Comparison of ENCODE assay signal across 8 mouse cellular contexts in genomic region chr7:99916741-99917319, GRCm38 (mm10). TPM values are rescaled to one million over a fixed set of nuclear protein-coding genes. Genes with fewer than 3 reads are reported as not detected.
DNase-seq lines count a peak whose midpoint lies in the region; ATAC-seq and TF ChIP-seq lines count a peak whose summit lies in the region.

No protein-coding gene starts in this region.

- no peaks in the 10 kb centered on the region; a peak in 1 of 4 replicates for H3K4me1 ChIP-seq in ES-E14 (ENCODE audit: control insufficient read depth in 2 of 2, insufficient read depth in 2 of 2, low read length in 2 of 2, poor library complexity in 1 of 2)
- H3K4me1 ChIP-seq in embryonic facial prominence, embryonic 15.5 days: peaks cover 21% of the 10 kb centered on the region

- peak; percentile 73 for DNase-seq in ES-E14 (ENCODE audit: low read depth, low spot score)
- peak; percentile 72 to 74 for DNase-seq in adrenal gland, postnatal 36 days
- DNase-seq in heart, postnatal 36 days: peak; percentile 39 to 51
- DNase-seq in layer of hippocampus, adult 2 months (ENCODE audit: low spot score in 2 of 2): peak; percentile 40 to 52
- peak; percentile 63 for DNase-seq in lung, postnatal 10 days
- peak; percentile 39 for DNase-seq in retina, postnatal 7 days (ENCODE audit: low read depth, low spot score)
- DNase-seq in urinary bladder, postnatal 10 days (ENCODE audit: low spot score): no peak

- 0 out of 2 replicates have a peak overlapping the region, but pooled peaks have one; percentile 3 for H3K9ac ChIP-seq in ES-E14 (ENCODE audit: insufficient read depth, low read depth, low read length, poor library complexity, severe bottlenecking)
- peak overlapping the region; percentile 31; the same call in 1 of the 2 replicates for H3K9ac ChIP-seq in embryonic facial prominence, embryonic 15.5 days

- intact Hi-C loops in heart, postnatal 36 days (cut with DNase I): loop anchor here (1.0 kb wide), 1 partner anchor 15 kb away; no protein-coding TSS in a partner anchor

- peak overlapping the region; percentile 82 for H3K4me2 ChIP-seq in embryonic facial prominence, embryonic 15.5 days (replicated peaks)

- WGBS in embryonic facial prominence, embryonic 15.5 days: 5% methylated on average over 22 of the region's 22 CpGs

- peak; percentile 91 for TF ChIP-seq CTCF in layer of hippocampus, adult 2 months (conservative IDR thresholded peaks at IDR 0.05)

- no peaks in the 10 kb centered on the region for H3K9me3 ChIP-seq in ES-E14 (ENCODE audit: control insufficient read depth, insufficient read depth, low read depth, low read length)
- H3K9me3 ChIP-seq in embryonic facial prominence, embryonic 15.5 days (replicated peaks): no peaks in the 10 kb centered on the region

- no peaks in the 10 kb centered on the region for H3K36me3 ChIP-seq in ES-E14 (ENCODE audit: control insufficient read depth, insufficient read depth, low read length, poor library complexity, severe bottlenecking)
- H3K36me3 ChIP-seq in embryonic facial prominence, embryonic 15.5 days: peaks cover 11% of the 10 kb centered on the region

- H3K27me3 ChIP-seq in embryonic facial prominence, embryonic 15.5 days: peaks cover 22% of the 10 kb centered on the region

- no peak overlapping the region for H3K27ac ChIP-seq in ES-E14 (ENCODE audit: insufficient read depth, low read depth, low read length, poor library complexity, severe bottlenecking)
- no peak overlapping the region for H3K27ac ChIP-seq in embryonic facial prominence, embryonic 15.5 days (replicated peaks)
- H3K27ac ChIP-seq in layer of hippocampus, adult 2 months: peak overlapping the region; percentile 83

- peak overlapping the region; percentile 59 to 60 for H3K4me3 ChIP-seq in ES-E14 (ENCODE audit: insufficient read depth in 1 of 2, low read depth in 1 of 2, low read length in 2 of 2, poor library complexity in 1 of 2, severe bottlenecking in 1 of 2)
- peak overlapping the region; percentile 39 for H3K4me3 ChIP-seq in embryonic facial prominence, embryonic 15.5 days (replicated peaks)
- H3K4me3 ChIP-seq in layer of hippocampus, adult 2 months: peak overlapping the region; percentile 57

- in situ Hi-C loops in ES-E14 (cut with MboI; ENCODE audit: low sequenced_read_pairs in 2 of 2, unreplicated experiment in 2 of 2): no loop called here

- ATAC-seq in embryonic facial prominence, embryonic 15.5 days (ENCODE audit: insufficient number of reproducible peaks, low FRiP score, low TSS enrichment, low read depth): peak; percentile 52; the same call in 1 of the 2 replicates

TF ChIP-seq in ES-E14, 5 proteins besides CTCF, POLR2A, EP300 and RAD21:
- TF ChIP-seq MAFK (IDR thresholded peaks at IDR 0.05; ENCODE audit: insufficient read depth, low read depth, low read length) (no peak), HCFC1 (IDR thresholded peaks at IDR 0.05; ENCODE audit: borderline replicate concordance, insufficient read depth, low read length) (peak; percentile 29; the same call in 1 of the 2 replicates)

RNA-seq across cellular contexts. Expression of gene Spcs2, which starts 53.6 kb away (rescaled TPM):
- 247 and 260 TPM in 2 replicates for total RNA-seq in ES-E14 (2012; rRNA removed)
- 100 to 1,000 TPM; 181 to 214 TPM for total RNA-seq in adrenal gland, postnatal 36 days (2021)
- polyA plus RNA-seq in embryonic facial prominence, embryonic 15.5 days (2015; fragmentation: Nextera tagmentation; extraction: Ambion mirVana): 315 and 334 TPM in 2 replicates
- total RNA-seq in heart, postnatal 36 days (2021): 10 to 100 TPM; 48.0 to 50.4 TPM
- total RNA-seq in layer of hippocampus, adult 2 months (2021): 10 to 100 TPM; 94.6 to 99.4 TPM

RNA-seq across cellular contexts. Expression of gene Xrra1, which starts 57.9 kb away (rescaled TPM):
- total RNA-seq in ES-E14 (2012; rRNA removed): 0.40 and 0.74 TPM in 2 replicates
- 1 to 10 TPM in 1 of 2 experiments, under 1 TPM in 1; 0.33 to 5.5 TPM for total RNA-seq in adrenal gland, postnatal 36 days (2021)
- 0.43 and 0.65 TPM in 2 replicates for polyA plus RNA-seq in embryonic facial prominence, embryonic 15.5 days (2015; fragmentation: Nextera tagmentation; extraction: Ambion mirVana)
- total RNA-seq in heart, postnatal 36 days (2021): not detected
- total RNA-seq in layer of hippocampus, adult 2 months (2021): 1 to 10 TPM; 1.2 to 1.4 TPM
